Mouse (Mus musculus): Measurements from ENCODE around the gene Macf1.

- TF ChIP-seq CTCF (IDR thresholded peaks at IDR 0.05; ENCODE audit: extremely low read depth, insufficient read depth, low read length), result no peak
- no peak for TF ChIP-seq POLR2A (IDR thresholded peaks at IDR 0.05; ENCODE audit: extremely low read depth, insufficient read depth, low read length)
Measured at GRCm38 (mm10) chr4:123446754-123447153, 237.4 kb downstream of the Macf1 start.
